Mouse (Mus musculus) liver, postnatal 0 days (tissue): ENCODE data around the gene Dbndd2.

Experiments used
- CTCF ChIP-seq: sonication (generic); IDR thresholded peaks from 2 replicates; pipeline ENCODE4 v1.5.1; 2016; ENCODE audit warnings: antibody characterized with exemption, low read depth
- EP300 ChIP-seq: IDR thresholded peaks from 2 replicates; pipeline ENCODE4 v1.6.1; 2016; ENCODE audit warnings: antibody characterized with exemption, low read depth, mild to moderate bottlenecking

- no peak for TF ChIP-seq CTCF
- TF ChIP-seq EP300 = no peak
Observed at GRCm38 (mm10) chr2:164515897-164516296, 30.0 kb downstream of the Dbndd2 start.
